Mouse (Mus musculus) kidney, adult 2 months (tissue): Measurements from ENCODE around the gene Lrp11. TPM values are rescaled to one million over a fixed set of nuclear protein-coding genes. Genes with fewer than 3 reads are reported as not detected.
A peak's percentile ranks its signal among the peaks of the same experiment; 100 is the strongest.

Experiments used
- DNase-seq: peaks from one replicate; pipeline ENCODE4 v3.0.0; 2021
- H3K27ac ChIP-seq: fragments of 200-500 bp; 2 replicates; pipeline ENCODE4 v1.5.1; 2012; ENCODE audit warnings: low read depth, low read length, control low read depth, inconsistent platforms; ENCODE audit not compliant: insufficient read depth
- H3K27me3 ChIP-seq: fragments of 200-500 bp; replicated peaks from 2 replicates; pipeline ENCODE4 v1.6.1; 2012; ENCODE audit warnings: mild to moderate bottlenecking, moderate library complexity, low read length, inconsistent platforms; ENCODE audit not compliant: control insufficient read depth, insufficient read depth
- H3K36me3 ChIP-seq: fragments of 200-500 bp; 2 replicates; pipeline ENCODE4 v1.6.1; 2012; ENCODE audit warnings: mild to moderate bottlenecking, moderate library complexity, low read length, inconsistent platforms; ENCODE audit not compliant: control insufficient read depth, insufficient read depth
- H3K4me1 ChIP-seq: fragments of 200-500 bp; 2 replicates; pipeline ENCODE4 v1.6.1; 2011; ENCODE audit warnings: low read length; ENCODE audit not compliant: control insufficient read depth, insufficient read depth
- H3K4me3 ChIP-seq: fragments of 200-500 bp; 2 replicates; pipeline ENCODE4 v1.5.1; 2011; ENCODE audit warnings: mild to moderate bottlenecking, low read depth, low read length, control low read depth; ENCODE audit not compliant: insufficient read depth
- CTCF ChIP-seq: fragments of 200-500 bp; conservative IDR thresholded peaks from 2 replicates; pipeline ENCODE4 v1.5.1; 2011; ENCODE audit warnings: low read depth, mild to moderate bottlenecking, control low read depth, low read length, moderate library complexity, mixed read lengths; ENCODE audit not compliant: insufficient read depth, insufficient read length
- POLR2A ChIP-seq: fragments of 200-500 bp; IDR thresholded peaks from one replicate; pipeline ENCODE4 v1.6.1; 2011; ENCODE audit warnings: low read depth, low read length, control low read depth
- WGBS: fragments of 180-500 bp; shearing (Covaris S2); methylation state at CpG from one replicate; pipeline ENCODE4 v1.1.7; 2018; 5-methylcytosine and 5-hydroxymethylcytosine counted together
- polyA plus RNA-seq: library from polyadenylated mRNA; depleted of rRNA; stranded (reverse); fragments of >200 nt; gene quantifications from 2 replicates; pipeline ENCODE4 v1.2.3, GENCODE M21; 2012

The Lrp11 gene
- polyA plus RNA-seq, 1 experiment, result 7.7 TPM

- peaks cover 2% of the 10 kb centered on the region; the same call in 1 of the 2 replicates for H3K4me1 ChIP-seq
- H3K4me3 ChIP-seq, result peak overlapping the region; percentile 99; the same call in 1 of the 2 replicates
- no peak for TF ChIP-seq POLR2A
- no peak for TF ChIP-seq CTCF
- H3K27ac ChIP-seq, result no peak overlapping the region
- no peaks in the 10 kb centered on the region for H3K36me3 ChIP-seq
- 8% methylated on average over 8 of the region's 8 CpGs for WGBS
- H3K27me3 ChIP-seq, result no peaks in the 10 kb centered on the region
- DNase-seq, result no peak
Observed at GRCm38 (mm10) chr10:7590792-7591191, 1.2 kb downstream of the Lrp11 start.

- no peak for DNase-seq
- no peak overlapping the region for H3K27ac ChIP-seq
- no peak for TF ChIP-seq CTCF
- no peak for TF ChIP-seq POLR2A
- no peaks in the 10 kb centered on the region for H3K36me3 ChIP-seq
- H3K4me3 ChIP-seq, result no peak overlapping the region
- H3K27me3 ChIP-seq, result no peaks in the 10 kb centered on the region
- WGBS, result 56% methylated on average over 7 of the region's 7 CpGs
- no peaks in the 10 kb centered on the region for H3K4me1 ChIP-seq
Observed at GRCm38 (mm10) chr10:7594797-7595196, 5.2 kb downstream of the Lrp11 start.

- TF ChIP-seq POLR2A, result no peak
- TF ChIP-seq CTCF, result no peak
- no peaks in the 10 kb centered on the region for H3K27me3 ChIP-seq
- WGBS, result 57% methylated on average over 1 of the region's 1 CpGs
- no peak for DNase-seq
- H3K36me3 ChIP-seq, result no peaks in the 10 kb centered on the region
- no peaks in the 10 kb centered on the region for H3K4me1 ChIP-seq
- H3K27ac ChIP-seq, result no peak overlapping the region
- no peak overlapping the region for H3K4me3 ChIP-seq
Observed at GRCm38 (mm10) chr10:7596251-7596650, 6.7 kb downstream of the Lrp11 start.

GRCm38 (mm10) chr10:7598177-7598576 lies 8.6 kb downstream of the Lrp11 start:
- TF ChIP-seq CTCF (no peak), POLR2A (no peak)
- Histone ChIP-seq H3K27ac (no peak overlapping the region), H3K4me3 (no peak overlapping the region), H3K36me3 (no peaks in the 10 kb centered on the region), H3K4me1 (no peaks in the 10 kb centered on the region), H3K27me3 (no peaks in the 10 kb centered on the region)
- no peak for DNase-seq
- WGBS, result 84% methylated on average over 7 of the region's 7 CpGs

GRCm38 (mm10) chr10:7600647-7601046 lies 11.0 kb downstream of the Lrp11 start:
- Histone ChIP-seq H3K27ac (no peak overlapping the region), H3K36me3 (no peaks in the 10 kb centered on the region), H3K27me3 (no peaks in the 10 kb centered on the region), H3K4me3 (no peak overlapping the region), H3K4me1 (no peaks in the 10 kb centered on the region)
- no peak for TF ChIP-seq POLR2A
- peak; percentile 94 for TF ChIP-seq CTCF
- 8% methylated on average over 6 of the region's 6 CpGs for WGBS
- DNase-seq, result peak; percentile 81

- WGBS, result 80% methylated on average over 2 of the region's 2 CpGs
Observed at GRCm38 (mm10) chr10:7605168-7605567, 15.6 kb downstream of the Lrp11 start.

GRCm38 (mm10) chr10:7606437-7606836 lies 16.8 kb downstream of the Lrp11 start:
- H3K4me3 ChIP-seq, result no peak overlapping the region
- WGBS, result 93% methylated on average over 2 of the region's 2 CpGs
- no peaks in the 10 kb centered on the region for H3K27me3 ChIP-seq
- H3K27ac ChIP-seq, result no peak overlapping the region
- DNase-seq, result no peak
- H3K36me3 ChIP-seq, result no peaks in the 10 kb centered on the region
- TF ChIP-seq POLR2A, result no peak
- TF ChIP-seq CTCF, result no peak
- no peaks in the 10 kb centered on the region for H3K4me1 ChIP-seq

More at GRCm38 (mm10) chr10:7605168-7605567, 15.6 kb downstream of the Lrp11 start:
- H3K27ac ChIP-seq, result no peak overlapping the region
- H3K4me3 ChIP-seq, result no peak overlapping the region
- H3K36me3 ChIP-seq, result no peaks in the 10 kb centered on the region
- no peaks in the 10 kb centered on the region for H3K4me1 ChIP-seq
- DNase-seq, result no peak
- no peaks in the 10 kb centered on the region for H3K27me3 ChIP-seq
- TF ChIP-seq POLR2A (no peak), CTCF (no peak)
